Mouse (Mus musculus) right cerebral cortex, postnatal 4 days (tissue): ENCODE results near the gene Kcnq1.

Source experiments
- DNase-seq: peaks from one replicate; pipeline ENCODE4 v3.0.0-alpha.2; 2022

The Kcnq1 gene

GRCm38 (mm10) chr7:143328185-143328915, 222.2 kb downstream of the Kcnq1 start:
- no peak for DNase-seq

GRCm38 (mm10) chr7:143329110-143329810, 223.1 kb downstream of the Kcnq1 start:
- DNase-seq = peak; percentile 17

DNA sequence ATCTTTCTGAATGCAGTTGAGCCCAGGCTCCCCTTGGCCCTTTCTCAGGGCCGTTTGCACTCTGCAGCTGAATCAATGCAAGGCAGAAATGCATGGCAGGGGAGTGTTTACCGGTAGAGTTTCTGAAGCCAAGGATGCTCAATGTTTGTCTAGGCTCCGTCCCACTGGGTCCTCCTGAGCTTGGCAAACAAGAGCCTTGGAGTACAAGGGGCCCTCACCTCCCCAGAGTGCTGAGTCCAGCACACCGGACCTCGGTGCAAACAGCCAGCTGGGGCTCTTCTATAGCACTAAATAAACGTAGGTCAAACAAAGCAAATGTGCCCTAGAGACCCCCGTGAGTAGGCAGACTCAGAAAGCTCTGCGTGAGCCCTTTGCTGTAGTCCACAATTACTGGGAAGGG, 226.9 kb downstream of the Kcnq1 start:
- no peak for DNase-seq

- DNase-seq = no peak
Observed at GRCm38 (mm10) chr7:143333604-143334003, 227.4 kb downstream of the Kcnq1 start.

- no peak for DNase-seq
Observed at GRCm38 (mm10) chr7:143338690-143339089, 232.5 kb downstream of the Kcnq1 start.

DNA sequence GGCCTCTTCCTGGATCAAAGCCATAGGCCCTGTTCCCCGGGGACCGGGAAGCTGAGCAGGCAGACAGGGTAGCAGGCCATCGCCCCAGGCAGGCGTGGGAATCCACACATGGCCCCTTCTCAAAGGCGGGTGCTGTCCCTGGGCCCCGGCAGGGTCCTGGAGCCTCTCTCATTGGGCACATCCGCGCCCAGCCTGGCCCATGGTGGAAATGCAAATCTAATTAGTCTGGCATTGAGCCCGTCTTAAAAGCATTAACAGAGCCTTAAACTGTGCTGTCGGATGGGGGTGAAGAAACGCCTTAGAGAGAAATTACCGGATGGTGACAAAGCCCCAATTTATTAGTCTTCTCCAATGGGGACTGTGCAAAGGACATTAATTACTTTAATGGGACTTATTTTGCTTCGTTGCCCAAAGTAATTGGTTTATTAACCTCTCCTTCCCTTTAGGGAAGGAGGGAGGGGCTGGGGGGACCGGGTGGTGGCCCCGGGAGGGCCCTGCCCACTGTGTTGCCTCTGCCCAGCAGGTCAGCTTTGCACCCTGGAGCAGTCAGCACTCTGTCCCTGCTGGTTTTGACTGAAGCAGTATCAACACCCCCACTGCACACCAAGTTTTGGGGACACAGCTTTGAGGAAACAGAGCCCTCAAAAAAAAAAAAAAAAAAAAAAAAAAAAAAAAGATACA, 234.6 kb downstream of the Kcnq1 start:
- DNase-seq = no peak

DNA sequence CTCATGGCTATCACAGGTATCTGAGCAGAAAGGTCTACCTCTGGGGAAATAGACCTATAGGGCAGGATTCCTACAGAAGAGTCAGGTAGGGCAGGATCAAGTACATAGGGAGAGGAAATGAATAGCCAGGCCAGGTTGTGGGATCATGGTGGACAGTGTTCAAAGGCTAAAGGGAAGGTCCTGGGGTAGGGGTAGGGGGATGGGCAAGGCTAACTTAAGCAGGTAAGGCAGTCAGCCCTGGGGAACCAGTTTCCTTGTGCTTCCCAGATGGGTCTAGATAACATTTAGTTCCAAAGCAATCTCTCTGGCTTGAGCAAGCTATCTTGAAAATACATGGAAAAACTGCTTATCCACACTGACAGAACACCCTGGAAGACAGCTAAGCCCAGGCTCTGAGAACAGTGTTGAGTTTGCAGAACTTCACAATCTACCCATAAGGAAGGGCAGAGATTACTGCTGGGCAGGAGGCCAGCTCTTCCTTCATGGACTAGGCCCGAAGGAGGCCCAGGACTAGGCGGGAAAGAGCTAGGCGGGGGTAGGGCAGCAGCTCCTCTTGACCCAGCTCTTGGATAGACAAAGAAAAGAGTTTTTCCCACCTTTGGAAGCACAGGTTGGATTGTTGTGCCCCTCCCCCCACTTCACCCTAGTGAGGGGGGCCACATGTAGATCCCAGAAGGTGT, 235.3 kb downstream of the Kcnq1 start:
- DNase-seq = no peak

DNA sequence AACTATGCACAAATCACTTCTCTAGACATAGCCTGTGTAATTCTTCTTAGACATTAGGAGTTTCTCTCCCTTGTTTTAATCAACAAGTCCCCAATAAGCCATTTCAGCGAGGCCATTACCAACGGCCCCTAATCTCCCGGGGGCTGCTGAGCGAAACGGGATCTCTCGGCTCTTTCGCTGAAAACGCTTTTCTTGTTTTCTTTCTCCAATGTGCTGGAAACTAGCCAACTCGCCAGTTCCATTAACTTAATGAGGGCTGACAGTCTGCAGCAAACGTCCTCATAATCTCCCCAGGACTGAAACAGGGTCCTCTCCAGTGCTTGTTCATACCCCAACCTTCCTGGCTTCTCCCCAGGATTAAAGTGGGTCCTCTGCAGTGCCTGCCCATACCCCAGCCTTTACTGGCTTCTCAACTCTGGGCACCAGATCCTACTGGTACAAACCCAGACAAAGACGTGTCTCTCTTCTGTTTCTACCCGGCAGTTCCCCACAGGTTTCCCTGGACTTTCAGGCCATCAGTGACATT, 237.7 kb downstream of the Kcnq1 start:
- peak; percentile 19 for DNase-seq

- DNase-seq = no peak
Observed at GRCm38 (mm10) chr7:143349287-143349686, 243.1 kb downstream of the Kcnq1 start.

DNA sequence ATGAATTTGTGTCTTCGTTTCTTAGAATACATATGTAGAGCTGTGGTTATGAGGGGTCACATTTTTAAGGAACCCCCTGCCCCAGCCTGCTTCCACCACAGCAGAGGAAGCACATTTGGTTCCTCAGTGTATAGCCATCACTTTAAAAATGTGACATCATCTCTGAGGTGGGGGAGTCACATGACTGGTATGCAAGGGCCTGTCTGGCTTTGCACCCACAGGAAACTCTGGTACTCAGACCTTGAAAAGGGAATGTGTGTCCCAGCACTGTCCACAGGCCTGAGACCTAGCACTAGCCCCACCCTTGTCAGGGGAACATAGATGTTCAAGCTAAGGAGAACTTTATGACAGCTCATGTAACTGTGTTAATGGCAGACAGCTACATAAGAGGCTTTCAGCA, 243.7 kb downstream of the Kcnq1 start:
- no peak for DNase-seq

DNA sequence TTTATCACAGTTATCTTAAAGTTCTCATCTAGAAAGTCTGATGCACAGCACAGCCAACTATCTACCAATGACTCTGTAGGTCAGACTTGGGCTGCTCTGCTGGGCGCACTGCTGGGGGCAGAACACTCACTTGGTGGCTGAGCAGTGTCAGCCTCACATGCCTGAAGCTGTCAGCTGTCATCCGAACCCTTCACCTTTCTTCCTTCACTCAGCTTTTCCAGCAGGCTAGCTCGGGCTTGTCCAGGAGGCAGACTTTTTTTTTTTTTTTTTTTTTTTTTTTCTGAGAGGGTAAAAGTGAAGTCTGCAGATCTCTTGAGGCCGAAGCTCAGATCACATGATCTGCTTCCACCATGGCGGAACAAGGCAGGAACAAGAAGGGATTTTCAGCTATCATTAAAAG, 249.7 kb downstream of the Kcnq1 start:
- DNase-seq = no peak

DNA sequence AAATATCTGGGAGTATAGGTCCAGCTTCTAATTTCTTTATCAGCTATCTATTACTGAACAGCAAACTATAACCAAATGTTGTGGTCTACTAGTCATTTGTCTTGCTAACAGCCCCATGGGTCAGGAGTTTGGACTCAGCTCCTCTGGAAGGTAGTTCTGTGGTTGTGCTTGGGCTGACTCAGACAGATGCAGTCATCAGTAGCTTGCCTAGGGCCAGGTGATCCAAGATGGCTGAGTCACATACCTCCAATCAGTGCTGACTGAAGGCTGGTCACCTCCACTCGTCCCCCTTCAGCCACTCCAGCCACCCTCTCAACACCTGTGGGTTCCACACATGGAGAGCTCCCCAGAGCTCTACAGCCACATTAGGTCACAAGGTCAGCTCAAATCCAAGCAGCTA, 250.9 kb downstream of the Kcnq1 start:
- DNase-seq = no peak

DNA sequence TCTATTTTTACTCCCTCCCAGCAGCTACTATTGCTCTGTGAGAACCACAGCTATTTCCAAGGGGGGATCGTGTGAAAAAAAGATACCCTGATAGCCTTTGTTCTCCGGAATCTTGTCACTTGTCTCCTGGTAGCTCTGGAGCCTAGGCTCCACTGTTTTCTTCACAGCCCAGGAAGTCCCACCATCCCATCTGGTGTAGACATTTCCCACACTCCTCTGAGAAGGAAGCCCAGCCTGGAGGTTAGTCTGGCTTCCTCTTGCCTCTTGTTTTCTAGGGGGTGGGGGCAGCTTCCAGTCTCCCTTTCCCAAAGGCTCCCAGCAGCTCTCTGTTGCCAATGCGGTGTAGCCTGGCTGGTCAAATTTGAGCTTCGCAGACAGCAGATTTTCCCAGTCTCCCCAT, 251.7 kb downstream of the Kcnq1 start:
- DNase-seq = no peak

- no peak for DNase-seq
Observed at GRCm38 (mm10) chr7:143359762-143360161, 253.6 kb downstream of the Kcnq1 start.

DNA sequence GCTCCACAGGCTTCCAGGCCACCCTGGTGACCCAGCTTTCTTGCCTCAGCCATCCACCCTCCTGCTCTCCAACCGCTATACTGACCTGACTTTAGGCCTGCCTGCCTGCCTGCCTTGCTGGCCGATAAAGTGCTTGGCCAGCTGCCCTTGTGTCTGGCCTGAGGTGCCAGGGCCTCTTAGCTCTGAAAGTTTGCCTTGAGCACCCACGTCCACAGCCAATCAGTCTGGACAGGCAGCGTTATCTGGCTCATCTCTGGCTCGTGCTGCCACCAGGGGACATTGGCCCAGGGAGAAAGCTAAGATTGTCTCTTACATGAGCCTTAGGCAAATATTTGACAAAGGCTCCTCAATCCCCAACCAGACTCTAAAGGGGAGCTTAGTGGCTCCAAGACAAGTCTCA, 254.6 kb downstream of the Kcnq1 start:
- DNase-seq = no peak

- no peak for DNase-seq
Observed at GRCm38 (mm10) chr7:143364092-143364832, 258.1 kb downstream of the Kcnq1 start.

- no peak for DNase-seq
Observed at GRCm38 (mm10) chr7:143364969-143365839, 259.0 kb downstream of the Kcnq1 start.

- no peak for DNase-seq
Observed at GRCm38 (mm10) chr7:143367366-143368266, 261.5 kb downstream of the Kcnq1 start.

- DNase-seq = no peak
Observed at GRCm38 (mm10) chr7:143368267-143368643, 262.1 kb downstream of the Kcnq1 start.

- no peak for DNase-seq
Observed at GRCm38 (mm10) chr7:143371336-143371735, 265.2 kb downstream of the Kcnq1 start.
